ENCODE assay signal across 14 mouse cellular contexts in genomic region chr13:110562499-110562898, GRCm38 (mm10).
DNase-seq lines count a peak whose midpoint lies in the region; ATAC-seq lines count a peak whose summit lies in the region.
"Had no signal": no experiment of that assay in that cellular context is flagged by ENCODE, and none has a peak within 500 bp of the region (broad histone marks: within the 10 kb centered on the region; RNA-seq: fewer than 3 reads in every experiment).

No protein-coding gene starts in this region.

- intact Hi-C loops in heart, postnatal 36 days (cut with DNase I), result loop anchor here (5.0 kb wide), 1 partner anchor 185 kb away; no protein-coding TSS in a partner anchor

- no peaks in the 10 kb centered on the region for H3K9me3 ChIP-seq in heart, embryonic 12.5 days (replicated peaks)
- H3K9me3 ChIP-seq in kidney, embryonic 16.5 days (ENCODE audit: low read length), result no peaks in the 10 kb centered on the region
- H3K9me3 ChIP-seq in intestine, embryonic 16.5 days (ENCODE audit: control insufficient read depth, low read length), result no peaks in the 10 kb centered on the region
- no peaks in the 10 kb centered on the region for H3K9me3 ChIP-seq in midbrain, embryonic 11.5 days (ENCODE audit: control insufficient read depth, low read length)
- H3K9me3 ChIP-seq: hindbrain, embryonic 10.5 days; liver, embryonic 15.5 days had no signal

- no peaks in the 10 kb centered on the region for H3K36me3 ChIP-seq in heart, embryonic 12.5 days
- no peaks in the 10 kb centered on the region for H3K36me3 ChIP-seq in kidney, embryonic 16.5 days (ENCODE audit: insufficient read depth, low read length)
- no peaks in the 10 kb centered on the region for H3K36me3 ChIP-seq in intestine, embryonic 16.5 days (ENCODE audit: control insufficient read depth, insufficient read depth, low read length)
- H3K36me3 ChIP-seq in midbrain, embryonic 11.5 days (ENCODE audit: control insufficient read depth, insufficient read depth, low read length), result no peaks in the 10 kb centered on the region
- H3K36me3 ChIP-seq: hindbrain, embryonic 10.5 days; liver, embryonic 15.5 days had no signal

- H3K27me3 ChIP-seq in heart, embryonic 12.5 days (replicated peaks), result no peaks in the 10 kb centered on the region
- no peaks in the 10 kb centered on the region for H3K27me3 ChIP-seq in kidney, embryonic 16.5 days (ENCODE audit: insufficient read depth, low read length)
- no peaks in the 10 kb centered on the region for H3K27me3 ChIP-seq in intestine, embryonic 16.5 days (replicated peaks; ENCODE audit: control insufficient read depth, insufficient read depth, low read length)
- H3K27me3 ChIP-seq in midbrain, embryonic 11.5 days (ENCODE audit: control insufficient read depth, insufficient read depth, low read length), result no peaks in the 10 kb centered on the region
- H3K27me3 ChIP-seq: liver, embryonic 15.5 days had no signal

- no peak overlapping the region for H3K4me3 ChIP-seq in heart, embryonic 12.5 days
- no peak overlapping the region for H3K4me3 ChIP-seq in kidney, embryonic 16.5 days (ENCODE audit: low read length)
- H3K4me3 ChIP-seq in intestine, embryonic 16.5 days (ENCODE audit: low read length), result no peak overlapping the region
- no peak overlapping the region for H3K4me3 ChIP-seq in midbrain, embryonic 11.5 days (ENCODE audit: low read depth, low read length)
- H3K4me3 ChIP-seq: hindbrain, embryonic 10.5 days; liver, embryonic 15.5 days; myocyte had no signal

- WGBS in heart, embryonic 12.5 days, result 52% methylated on average over 3 of the region's 3 CpGs
- WGBS in kidney, embryonic 16.5 days, result 55% methylated on average over 3 of the region's 3 CpGs
- WGBS in intestine, embryonic 16.5 days, result 52% methylated on average over 3 of the region's 3 CpGs
- WGBS in midbrain, embryonic 11.5 days, result 79% methylated on average over 3 of the region's 3 CpGs

- no peak overlapping the region for H3K4me2 ChIP-seq in heart, embryonic 12.5 days
- H3K4me2 ChIP-seq in kidney, embryonic 16.5 days (replicated peaks; ENCODE audit: low read depth, low read length), result no peak overlapping the region
- H3K4me2 ChIP-seq in intestine, embryonic 16.5 days (ENCODE audit: low read depth, low read length), result no peak overlapping the region
- H3K4me2 ChIP-seq in midbrain, embryonic 11.5 days, result no peak overlapping the region
- H3K4me2 ChIP-seq: liver, embryonic 15.5 days had no signal

- H3K9ac ChIP-seq in heart, embryonic 12.5 days, result no peak overlapping the region
- H3K9ac ChIP-seq in kidney, embryonic 16.5 days (replicated peaks; ENCODE audit: low read length), result no peak overlapping the region
- no peak overlapping the region for H3K9ac ChIP-seq in intestine, embryonic 16.5 days (ENCODE audit: low read depth, low read length)
- no peak overlapping the region for H3K9ac ChIP-seq in midbrain, embryonic 11.5 days (ENCODE audit: low read length)
- H3K9ac ChIP-seq: liver, embryonic 15.5 days had no signal

- H3K4me1 ChIP-seq in heart, embryonic 12.5 days (replicated peaks), result peaks cover 7% of the 10 kb centered on the region
- H3K4me1 ChIP-seq in kidney, embryonic 16.5 days (ENCODE audit: insufficient read depth, low read length), result peaks cover 5% of the 10 kb centered on the region; the same call in 1 of the 2 replicates
- H3K4me1 ChIP-seq in intestine, embryonic 16.5 days (ENCODE audit: control insufficient read depth, insufficient read depth, low read length), result 0 out of 2 replicates have a peak, but pooled peaks cover 3% of the 10 kb centered on the region
- no peaks in the 10 kb centered on the region for H3K4me1 ChIP-seq in midbrain, embryonic 11.5 days (ENCODE audit: control insufficient read depth, insufficient read depth, low read length)
- H3K4me1 ChIP-seq: liver, embryonic 15.5 days had no signal

- H3K27ac ChIP-seq in heart, embryonic 12.5 days (ENCODE audit: poor library complexity, severe bottlenecking), result peak overlapping the region; percentile 17; the same call in 1 of the 2 replicates
- peak overlapping the region; percentile 2; the same call in 1 of the 2 replicates for H3K27ac ChIP-seq in kidney, embryonic 16.5 days (ENCODE audit: low read length)
- H3K27ac ChIP-seq in intestine, embryonic 16.5 days (ENCODE audit: low read length), result no peak overlapping the region
- no peak overlapping the region for H3K27ac ChIP-seq in midbrain, embryonic 11.5 days (ENCODE audit: low read depth, low read length)
- H3K27ac ChIP-seq: hindbrain, embryonic 10.5 days; liver, embryonic 15.5 days had no signal

- ATAC-seq in heart, embryonic 12.5 days (ENCODE audit: insufficient number of reproducible peaks, low FRiP score), result no peak
- no peak for ATAC-seq in kidney, embryonic 16.5 days (ENCODE audit: low FRiP score, low TSS enrichment)
- no peak for ATAC-seq in intestine, embryonic 16.5 days
- ATAC-seq in midbrain, embryonic 11.5 days (ENCODE audit: low FRiP score), result no peak

- DNase-seq in heart, postnatal 36 days, result no peak
- no peak for DNase-seq in kidney, postnatal 14 days
- DNase-seq in B cell, adult 2 months, result peak; percentile 17 to 28
- DNase-seq in induced T-regulatory cell, adult 2 months (ENCODE audit: low read depth), result peak; percentile 35
- DNase-seq in midbrain, embryonic 11.5 days (ENCODE audit: low spot score, missing footprints), result no peak
- DNase-seq: cerebellum, adult 9-11 months; midbrain, embryonic 14.5 days; thymus, postnatal 14 days had no signal

Comparison
In these comparisons a context has a peak if more than half of its experiments do, and no peak if none do; other contexts are left out.
1. H3K27ac ChIP-seq: peak in heart, embryonic 12.5 days (single experiment) and kidney, embryonic 16.5 days (single experiment); none in intestine, embryonic 16.5 days (single experiment) and midbrain, embryonic 11.5 days (single experiment).
2. DNase-seq: peak in B cell, adult 2 months (2 of 2) and induced T-regulatory cell, adult 2 months (single experiment); none in heart, postnatal 36 days (0 of 2), kidney, postnatal 14 days (single experiment) and midbrain, embryonic 11.5 days (single experiment).